Mouse (Mus musculus): ENCODE results near the gene Anapc7. TPM values are rescaled to one million over a fixed set of nuclear protein-coding genes. Genes with fewer than 3 reads are reported as not detected.

Anapc7 gene
- polyA plus RNA-seq, 1 experiment from 2014 or later, result 66.8 TPM

DNA sequence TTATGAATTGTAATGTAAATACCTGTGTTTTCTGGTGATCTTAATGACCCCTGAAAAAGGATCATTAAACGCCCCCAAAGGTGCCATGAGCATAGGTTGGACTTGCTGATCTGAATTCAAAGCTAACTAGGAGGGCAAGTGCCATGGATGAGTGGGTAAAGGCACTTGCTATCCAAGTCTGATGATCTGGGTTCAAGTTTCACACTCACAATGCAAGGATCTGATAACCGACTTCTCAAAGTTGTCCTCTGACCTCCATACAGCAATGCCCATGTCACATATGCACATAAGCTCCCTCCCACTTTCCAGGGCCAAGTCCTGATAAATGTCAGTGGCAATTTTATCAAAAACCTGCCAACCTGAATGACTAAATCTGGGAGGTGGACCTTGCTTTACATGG, 71.5 kb downstream of the Anapc7 start:
- Histone ChIP-seq H3K9me3 (replicated peaks) (no peaks in the 10 kb centered on the region), H3K4me1 (peaks cover 1% of the 10 kb centered on the region; the same call in 1 of the 2 replicates), H3K27me3 (ENCODE audit: low read depth, poor library complexity, severe bottlenecking) (no peaks in the 10 kb centered on the region), H3K27ac (no peak overlapping the region), H3K4me3 (no peak overlapping the region), H3K36me3 (peaks cover 98% of the 10 kb centered on the region)
- DNase-seq (ENCODE audit: low spot score), result no peak
- 98% methylated on average over 2 of the region's 2 CpGs for WGBS

GRCm38 (mm10) chr5:122494449-122494848, 73.0 kb downstream of the Anapc7 start:
- Histone ChIP-seq H3K27ac (no peak overlapping the region), H3K27me3 (ENCODE audit: low read depth, poor library complexity, severe bottlenecking) (no peaks in the 10 kb centered on the region), H3K9me3 (replicated peaks) (no peaks in the 10 kb centered on the region), H3K4me1 (peaks cover 12% of the 10 kb centered on the region; the same call in 1 of the 2 replicates), H3K36me3 (peaks cover 98% of the 10 kb centered on the region), H3K4me3 (no peak overlapping the region)
- no peak for DNase-seq (ENCODE audit: low spot score)
- WGBS, result 74% methylated on average over 1 of the region's 1 CpGs

Other genes starting within 250 kb of the Anapc7 start
- 9.6 and 11.8 TPM in 2 replicates for gene Hvcn1, start 214.9 kb upstream of the Anapc7 start, polyA plus RNA-seq (2016; fragmentation: Nextera tagmentation; extraction: Ambion mirVana)
- 4.4 and 4.9 TPM in 2 replicates for gene Tctn1, start 157.2 kb upstream of the Anapc7 start, polyA plus RNA-seq (2016; fragmentation: Nextera tagmentation; extraction: Ambion mirVana)
- gene Pptc7, start 137.3 kb upstream of the Anapc7 start, polyA plus RNA-seq (2016; fragmentation: Nextera tagmentation; extraction: Ambion mirVana), result 8.2 and 9.7 TPM in 2 replicates
- gene Rad9b, start 67.5 kb upstream of the Anapc7 start, polyA plus RNA-seq (2016; fragmentation: Nextera tagmentation; extraction: Ambion mirVana), result 8.2 and 11.7 TPM in 2 replicates
- 191 and 204 TPM in 2 replicates for gene Vps29, start 67.3 kb upstream of the Anapc7 start, polyA plus RNA-seq (2016; fragmentation: Nextera tagmentation; extraction: Ambion mirVana)
- gene Gpn3, start 49.8 kb upstream of the Anapc7 start, polyA plus RNA-seq (2016; fragmentation: Nextera tagmentation; extraction: Ambion mirVana), result 102 and 103 TPM in 2 replicates
- 83.6 and 90.4 TPM in 2 replicates for gene Fam216a, start 49.3 kb upstream of the Anapc7 start, polyA plus RNA-seq (2016; fragmentation: Nextera tagmentation; extraction: Ambion mirVana)
- 80.5 and 86.6 TPM in 2 replicates for gene Arpc3, start 29.8 kb upstream of the Anapc7 start, polyA plus RNA-seq (2016; fragmentation: Nextera tagmentation; extraction: Ambion mirVana)
- gene Atp2a2, start 80.5 kb downstream of the Anapc7 start, polyA plus RNA-seq (2016; fragmentation: Nextera tagmentation; extraction: Ambion mirVana), result 39.0 and 42.9 TPM in 2 replicates
- 35.3 and 42.2 TPM in 2 replicates for gene Ift81, start 192.8 kb downstream of the Anapc7 start, polyA plus RNA-seq (2016; fragmentation: Nextera tagmentation; extraction: Ambion mirVana)
- gene P2rx7, start 222.2 kb downstream of the Anapc7 start, polyA plus RNA-seq (2016; fragmentation: Nextera tagmentation; extraction: Ambion mirVana), result 0.08 TPM in 1 of 2 replicates, not detected in the other